Mouse (Mus musculus) cerebellum, adult 11 months (tissue): ENCODE results near the gene Gucy1b2.

ENCODE experiments used
- DNase-seq: peaks from one replicate; pipeline ENCODE4 v3.0.0; 2022

Gene Gucy1b2

GRCm38 (mm10) chr14:62456239-62456747 lies at the start of gene Gucy1b2:
TSS of gene Gucy1b2 (minus strand) at chr14:62456289.
- no peak for DNase-seq

GRCm38 (mm10) chr14:62497391-62497790 lies 41.3 kb upstream of the Gucy1b2 start:
- no peak for DNase-seq

GRCm38 (mm10) chr14:62496501-62496900 lies 40.4 kb upstream of the Gucy1b2 start:
- DNase-seq, result no peak

- DNase-seq, result no peak
Measured at GRCm38 (mm10) chr14:62493456-62493855, 37.4 kb upstream of the Gucy1b2 start.

GRCm38 (mm10) chr14:62492196-62492850 lies 36.2 kb upstream of the Gucy1b2 start:
- DNase-seq, result peak; percentile 76

GRCm38 (mm10) chr14:62488270-62488669 lies 32.2 kb upstream of the Gucy1b2 start:
- peak; percentile 18 for DNase-seq

- no peak for DNase-seq
Measured at GRCm38 (mm10) chr14:62481381-62481780, 25.3 kb upstream of the Gucy1b2 start.

GRCm38 (mm10) chr14:62479395-62479794 lies 23.3 kb upstream of the Gucy1b2 start:
- DNase-seq, result no peak

GRCm38 (mm10) chr14:62474481-62474880 lies 18.4 kb upstream of the Gucy1b2 start:
- DNase-seq, result no peak

- DNase-seq, result no peak
Measured at GRCm38 (mm10) chr14:62472061-62472460, 16.0 kb upstream of the Gucy1b2 start.

GRCm38 (mm10) chr14:62468753-62469125 lies 12.7 kb upstream of the Gucy1b2 start:
- DNase-seq, result no peak

- no peak for DNase-seq
Measured at GRCm38 (mm10) chr14:62468119-62468752, 12.1 kb upstream of the Gucy1b2 start.

- DNase-seq, result peak; percentile 22
Measured at GRCm38 (mm10) chr14:62464966-62465365, 8.9 kb upstream of the Gucy1b2 start.

GRCm38 (mm10) chr14:62459541-62459940 lies 3.5 kb upstream of the Gucy1b2 start:
- no peak for DNase-seq

GRCm38 (mm10) chr14:62457420-62458181 lies 1.5 kb upstream of the Gucy1b2 start:
- DNase-seq, result peak; percentile 82

GRCm38 (mm10) chr14:62455570-62455879 lies 564 bp downstream of the Gucy1b2 start:
- no peak for DNase-seq

- no peak for DNase-seq
Measured at GRCm38 (mm10) chr14:62454760-62455569, 1.1 kb downstream of the Gucy1b2 start.

- no peak for DNase-seq
Measured at GRCm38 (mm10) chr14:62454136-62454535, 2.0 kb downstream of the Gucy1b2 start.

- no peak for DNase-seq
Measured at GRCm38 (mm10) chr14:62453276-62453675, 2.8 kb downstream of the Gucy1b2 start.

- DNase-seq, result no peak
Measured at GRCm38 (mm10) chr14:62450706-62451105, 5.4 kb downstream of the Gucy1b2 start.

GRCm38 (mm10) chr14:62447214-62447548 lies 8.9 kb downstream of the Gucy1b2 start:
- DNase-seq, result no peak

- no peak for DNase-seq
Measured at GRCm38 (mm10) chr14:62446385-62447213, 9.5 kb downstream of the Gucy1b2 start.
